Mouse (Mus musculus) liver, adult (tissue): ENCODE measurements at regions not wholly inside any gene's neighbourhood (a gene's known extent, or its start where the extent isn't known, plus 50 kb on each side); places are given as distances from the start of the nearest gene placed in this dataset.

ENCODE experiments used
- GATA4 ChIP-seq: IDR thresholded peaks from 2 replicates; pipeline ENCODE4 v1.6.1; 2014; ENCODE audit warnings: mild to moderate bottlenecking, low read length; ENCODE audit not compliant: insufficient replicate concordance

GRCm38 (mm10) chr2:72794501-72794900 lies 185.7 kb downstream of the Sp3 start:
- TF ChIP-seq GATA4 = no peak

- no peak for TF ChIP-seq GATA4
These were observed 183.1 kb downstream of the Sp3 start for GRCm38 (mm10) chr2:72797002-72797718.

GRCm38 (mm10) chr2:72800696-72801095 lies 179.6 kb downstream of the Sp3 start:
- no peak for TF ChIP-seq GATA4

GRCm38 (mm10) chr2:72813282-72813974 lies 166.8 kb downstream of the Sp3 start:
- no peak for TF ChIP-seq GATA4

- TF ChIP-seq GATA4 = no peak
These were observed 155.0 kb downstream of the Sp3 start for GRCm38 (mm10) chr2:72825251-72825650.

- TF ChIP-seq GATA4 = no peak
These were observed 151.1 kb downstream of the Sp3 start for GRCm38 (mm10) chr2:72829139-72829538.

- TF ChIP-seq GATA4 = no peak
These were observed 147.5 kb downstream of the Sp3 start for GRCm38 (mm10) chr2:72832770-72833169.

GRCm38 (mm10) chr2:72838085-72838727 lies 142.0 kb downstream of the Sp3 start:
- TF ChIP-seq GATA4 = no peak

- no peak for TF ChIP-seq GATA4
These were observed 140.6 kb downstream of the Sp3 start for GRCm38 (mm10) chr2:72839673-72840072.

- no peak for TF ChIP-seq GATA4
These were observed 138.9 kb downstream of the Sp3 start for GRCm38 (mm10) chr2:72841367-72841766.

GRCm38 (mm10) chr2:72843610-72844009 lies 136.6 kb downstream of the Sp3 start:
- no peak for TF ChIP-seq GATA4

- TF ChIP-seq GATA4 = no peak
These were observed 130.6 kb downstream of the Sp3 start for GRCm38 (mm10) chr2:72849441-72850192.

- no peak for TF ChIP-seq GATA4
These were observed 127.7 kb downstream of the Sp3 start for GRCm38 (mm10) chr2:72852509-72852908.

GRCm38 (mm10) chr2:72855276-72855970 lies 124.8 kb downstream of the Sp3 start:
- no peak for TF ChIP-seq GATA4

GRCm38 (mm10) chr2:72855971-72856755 lies 124.1 kb downstream of the Sp3 start:
- TF ChIP-seq GATA4 = no peak

- no peak for TF ChIP-seq GATA4
These were observed 122.9 kb downstream of the Sp3 start for GRCm38 (mm10) chr2:72857377-72857776.
